Mouse (Mus musculus) ovary, adult 18-20 months (tissue): ENCODE results near the gene Stip1.
"Not testable (repeated sequence)": the region's sequence is repeated elsewhere in the genome, so short reads cannot be mapped to it uniquely, and the experiment has no call there.

Experiments
- DNase-seq: peaks from one replicate; pipeline ENCODE4 v3.0.0; 2022; ENCODE audit warnings: low spot score, mixed read lengths

The Stip1 gene

DNA sequence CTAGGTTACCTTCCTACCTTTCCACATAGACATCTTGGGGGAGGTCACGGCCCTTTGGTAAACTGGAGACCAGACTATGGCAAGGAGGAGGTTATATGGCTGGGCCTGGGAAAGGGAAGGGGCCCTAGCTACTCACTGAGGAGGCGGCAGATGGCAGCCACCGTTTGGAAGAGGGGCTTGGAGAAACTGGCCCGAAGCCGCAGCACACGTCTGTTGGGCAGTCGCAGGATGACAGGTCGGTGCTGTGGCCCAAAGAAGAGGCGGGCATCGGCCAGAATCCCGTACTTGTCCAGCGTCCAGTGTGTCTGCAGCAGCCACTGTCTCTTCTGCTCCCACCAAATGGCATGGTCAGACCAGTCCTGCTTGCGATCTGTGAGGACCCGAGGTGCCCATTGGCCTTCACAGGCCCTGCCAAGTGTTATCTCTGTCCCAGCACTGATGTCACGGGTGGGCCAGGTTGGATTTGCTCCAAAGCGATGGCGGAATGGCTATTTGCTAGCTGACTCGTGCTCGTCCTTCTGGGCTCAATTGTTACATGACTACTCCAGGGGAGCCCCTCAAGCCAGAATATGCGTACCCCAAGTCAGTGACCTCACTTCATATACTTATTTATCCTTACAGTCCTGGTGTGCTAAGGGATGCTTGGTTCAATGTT lies 25.2 kb downstream of the Stip1 start:
- DNase-seq, result no peak

DNA sequence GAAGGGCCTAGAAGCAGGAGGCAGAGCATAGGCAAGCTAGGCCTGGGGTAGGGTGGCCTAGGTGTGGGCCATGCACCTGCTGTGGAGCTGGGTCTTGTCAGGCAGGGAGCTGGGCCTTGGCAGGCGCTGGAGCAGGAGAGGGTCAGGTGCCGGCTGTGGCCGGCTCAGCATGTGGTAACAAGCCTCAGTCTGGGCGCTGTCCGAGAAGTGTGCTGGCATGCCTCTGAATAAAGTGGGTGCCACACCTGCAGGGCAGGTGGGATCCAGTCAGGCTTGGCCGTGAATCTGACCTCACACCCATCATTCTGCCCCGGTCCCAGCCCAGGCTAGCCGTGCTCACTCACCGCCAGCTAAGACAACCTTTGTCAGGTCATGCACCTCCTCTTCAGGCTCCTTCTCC lies 25.8 kb downstream of the Stip1 start:
- DNase-seq, result no peak

DNA sequence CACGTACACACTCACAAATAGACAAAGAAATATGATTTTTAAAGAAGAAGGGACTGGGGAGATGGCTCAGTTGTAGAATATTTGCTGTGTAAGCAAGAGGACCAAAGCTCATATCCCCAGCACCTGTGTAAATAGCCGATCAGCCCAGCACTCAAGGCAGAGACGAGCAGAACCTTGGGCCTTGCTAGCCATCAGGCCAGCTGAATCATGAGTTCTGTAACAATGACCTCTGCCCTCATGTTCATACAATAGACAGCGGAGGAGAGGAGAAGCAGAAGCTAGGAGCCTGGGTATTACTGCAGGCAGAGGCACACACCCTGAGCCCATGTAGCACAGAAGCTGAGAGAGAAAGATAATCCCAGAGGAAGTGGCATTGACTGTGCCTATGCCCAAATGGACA lies 27.3 kb downstream of the Stip1 start:
- DNase-seq, result no peak

DNA sequence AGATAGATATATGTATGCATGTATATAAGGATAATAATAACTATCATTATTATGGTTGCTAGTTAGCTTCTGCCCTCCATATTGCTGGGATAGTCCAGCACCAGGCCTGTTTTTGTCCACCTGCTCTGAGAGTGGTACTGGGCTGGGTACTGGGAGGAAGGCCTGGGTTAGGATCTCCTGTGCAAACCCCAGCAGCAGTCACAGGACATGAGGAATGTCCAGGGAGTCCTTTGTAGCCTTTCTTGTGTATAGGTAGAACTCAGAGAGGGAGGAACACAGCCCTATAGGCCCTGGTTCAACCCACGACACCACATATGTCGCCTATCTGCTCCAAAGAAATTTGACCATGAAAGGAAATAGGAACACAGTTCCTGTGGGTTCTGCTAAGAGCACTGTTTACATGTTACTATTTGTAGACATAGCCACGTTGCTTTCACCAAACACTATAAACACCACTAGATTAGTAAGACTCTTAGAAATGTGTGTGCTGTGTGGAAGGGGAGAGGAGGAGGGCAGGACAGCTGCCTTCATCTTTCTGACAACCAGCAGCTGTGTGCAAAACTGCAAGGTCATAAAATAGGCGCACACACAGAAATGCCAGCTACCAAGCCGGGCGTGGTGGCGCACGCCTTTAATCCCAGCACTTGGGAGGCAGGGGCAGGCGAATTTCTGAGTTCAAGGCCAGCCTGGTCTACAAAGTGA lies 32.7 kb downstream of the Stip1 start:
- DNase-seq, result no peak

DNA sequence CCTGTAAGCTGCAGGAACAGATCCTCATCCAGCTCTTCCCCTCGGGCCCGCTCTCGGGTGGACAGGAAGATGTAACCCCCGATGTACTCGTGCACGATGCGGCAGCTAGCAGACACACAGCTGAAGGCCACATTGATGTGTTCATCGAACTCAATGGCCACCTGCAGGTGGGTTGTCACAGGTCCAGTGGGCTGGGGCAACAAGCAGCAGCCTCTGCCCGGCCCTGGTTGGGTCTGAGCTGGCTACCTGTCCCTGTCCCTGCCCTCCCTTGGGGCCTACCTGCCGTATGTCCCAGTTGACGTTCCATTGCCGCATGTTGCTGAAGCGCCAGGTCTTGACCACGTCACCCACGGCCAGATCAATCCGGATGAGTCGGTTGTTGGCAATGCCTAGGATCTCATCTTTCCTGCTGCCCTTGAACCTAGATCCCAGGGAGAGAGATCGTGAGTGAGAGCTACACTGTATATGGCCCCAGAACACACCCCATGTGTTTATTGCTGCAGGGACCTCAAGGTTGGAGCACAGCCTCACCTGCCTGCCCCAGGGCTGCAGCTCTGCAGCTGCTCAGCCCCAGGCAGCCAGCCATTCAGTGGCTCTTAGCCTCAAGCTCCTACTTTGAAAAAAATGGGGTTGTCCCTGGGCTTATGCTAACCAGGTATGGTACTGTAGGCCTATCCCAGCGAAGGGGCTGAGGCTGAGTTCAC lies 40.3 kb downstream of the Stip1 start:
- DNase-seq, result no peak

DNA sequence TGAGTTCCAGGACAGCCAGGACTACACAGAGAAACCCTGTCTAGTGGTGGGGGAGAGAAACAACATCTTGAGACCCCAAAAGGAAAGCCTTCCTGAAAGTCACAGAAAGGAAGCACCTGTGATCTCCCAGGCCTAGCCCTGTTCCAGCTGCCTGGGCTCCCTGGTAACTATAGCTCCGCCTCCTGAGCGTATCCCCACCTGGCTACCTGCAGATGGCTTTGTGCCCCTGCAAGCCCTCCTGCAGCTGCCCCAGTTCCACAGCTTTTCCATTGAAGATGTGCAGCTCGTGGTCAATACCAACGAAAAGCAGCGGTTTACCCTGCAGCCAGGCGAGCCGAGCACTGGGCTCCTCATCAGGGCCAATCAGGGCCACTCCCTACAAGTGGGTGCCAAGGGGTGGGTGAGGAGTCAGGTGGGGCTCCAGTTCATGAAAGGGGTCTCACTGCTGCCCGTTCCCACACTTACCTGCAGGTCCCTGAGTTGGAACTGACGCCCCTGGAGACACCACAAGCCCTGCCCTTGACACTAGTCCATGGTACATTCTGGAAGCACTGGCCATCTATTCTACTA lies 42.0 kb downstream of the Stip1 start:
- no peak for DNase-seq

DNA sequence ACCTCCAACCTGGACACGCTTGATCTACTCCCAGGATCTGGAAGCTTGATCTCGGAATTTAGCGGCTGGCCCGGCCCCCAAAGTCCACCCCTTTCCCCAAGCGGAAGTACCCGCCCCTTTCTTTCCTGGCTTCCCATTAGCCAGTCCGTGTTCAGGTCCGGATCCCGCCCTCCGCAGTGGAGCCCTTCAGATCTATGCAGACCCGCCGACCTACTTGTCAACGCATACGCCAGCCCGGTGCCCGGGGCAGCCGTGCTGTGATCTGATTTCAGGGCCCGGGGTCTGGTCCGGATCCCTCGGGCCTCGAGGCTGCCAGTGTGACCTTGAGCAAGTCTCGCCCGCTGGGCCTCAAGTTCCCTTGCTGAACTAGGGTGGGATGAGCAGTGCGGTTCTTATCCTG lies 43.8 kb downstream of the Stip1 start, which contains the start of the genes Nudt22 and Trpt1:
Gene Nudt22, minus strand, starts transcription at position 112 of the 400 bp plus-strand sequence.
Gene Trpt1, plus strand, starts transcription at position 126 of the 400 bp plus-strand sequence.
- peak; percentile 82 for DNase-seq

DNA sequence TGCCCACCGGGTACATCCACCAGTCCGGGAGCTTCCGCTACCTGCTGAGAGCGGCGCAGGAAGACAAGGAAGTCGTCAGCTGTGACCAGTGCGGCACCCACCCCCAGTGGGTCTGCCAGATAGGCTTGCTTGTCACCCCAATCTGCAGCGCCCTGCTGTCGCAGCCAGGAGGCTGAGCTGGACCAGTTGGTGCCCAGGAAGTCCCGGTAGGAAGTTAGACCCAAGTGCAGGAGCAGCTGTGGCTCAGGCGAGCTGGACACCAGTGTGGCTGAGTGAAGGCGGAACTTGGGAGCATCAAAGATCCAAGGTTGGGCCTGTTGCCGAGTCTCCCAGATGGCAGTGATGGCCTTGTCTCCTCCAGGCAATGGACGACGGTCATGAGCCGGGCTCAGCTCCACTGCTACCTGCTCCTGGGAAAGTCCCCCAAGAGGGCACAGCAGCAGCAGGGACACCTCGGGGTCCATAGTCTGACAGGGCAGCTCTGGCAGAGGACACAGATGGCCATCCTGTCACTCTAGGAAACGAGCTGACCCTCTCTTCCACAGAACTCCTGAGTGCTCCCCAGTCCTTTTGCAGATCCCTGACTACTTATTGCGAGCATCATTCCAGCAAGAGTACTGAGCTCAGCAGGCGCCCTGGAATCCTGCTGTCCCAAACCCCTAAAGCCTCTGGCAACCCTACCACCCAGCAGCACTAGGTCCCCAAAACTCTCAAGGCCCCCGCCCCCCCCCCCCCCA lies 44.3 kb downstream of the Stip1 start:
- DNase-seq, result no peak

DNA sequence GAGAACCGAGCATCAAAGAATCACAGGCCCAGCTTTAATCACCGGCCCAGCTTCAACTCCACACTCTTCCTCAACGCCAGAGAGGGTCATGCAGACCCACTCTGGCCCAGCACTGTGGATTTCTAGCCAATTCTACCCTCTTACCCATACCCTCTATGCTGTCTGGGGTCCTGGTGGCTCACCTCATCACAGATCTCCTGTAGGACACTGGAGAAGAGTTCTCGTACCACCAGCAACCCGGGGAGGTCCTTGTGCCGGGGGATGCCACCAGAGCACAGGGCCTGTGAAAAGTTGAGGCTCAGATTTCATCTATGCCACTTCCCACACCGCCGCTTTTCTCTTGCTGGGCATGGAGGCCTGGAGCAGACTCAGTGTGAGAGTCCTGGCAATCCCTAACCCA lies 45.3 kb downstream of the Stip1 start:
- DNase-seq, result no peak

DNA sequence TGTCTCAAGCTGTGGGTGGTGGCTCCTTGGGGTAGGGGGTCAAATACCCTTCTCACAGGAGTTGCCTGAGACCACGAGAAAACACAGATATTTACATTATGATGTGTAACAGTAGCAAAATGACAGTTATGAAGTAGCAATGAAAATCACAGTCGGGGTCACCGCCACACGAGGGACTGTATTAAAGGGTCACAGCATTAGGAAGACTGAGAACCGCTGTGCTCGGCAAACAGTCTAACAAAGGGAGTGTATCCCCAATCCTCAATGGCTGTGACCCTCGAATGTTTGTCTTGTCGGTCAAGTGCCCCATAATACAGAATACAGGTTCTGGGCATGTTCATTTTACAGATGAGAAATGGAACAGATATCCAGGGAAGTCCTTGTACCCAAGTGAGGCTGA lies 45.8 kb downstream of the Stip1 start:
- no peak for DNase-seq

DNA sequence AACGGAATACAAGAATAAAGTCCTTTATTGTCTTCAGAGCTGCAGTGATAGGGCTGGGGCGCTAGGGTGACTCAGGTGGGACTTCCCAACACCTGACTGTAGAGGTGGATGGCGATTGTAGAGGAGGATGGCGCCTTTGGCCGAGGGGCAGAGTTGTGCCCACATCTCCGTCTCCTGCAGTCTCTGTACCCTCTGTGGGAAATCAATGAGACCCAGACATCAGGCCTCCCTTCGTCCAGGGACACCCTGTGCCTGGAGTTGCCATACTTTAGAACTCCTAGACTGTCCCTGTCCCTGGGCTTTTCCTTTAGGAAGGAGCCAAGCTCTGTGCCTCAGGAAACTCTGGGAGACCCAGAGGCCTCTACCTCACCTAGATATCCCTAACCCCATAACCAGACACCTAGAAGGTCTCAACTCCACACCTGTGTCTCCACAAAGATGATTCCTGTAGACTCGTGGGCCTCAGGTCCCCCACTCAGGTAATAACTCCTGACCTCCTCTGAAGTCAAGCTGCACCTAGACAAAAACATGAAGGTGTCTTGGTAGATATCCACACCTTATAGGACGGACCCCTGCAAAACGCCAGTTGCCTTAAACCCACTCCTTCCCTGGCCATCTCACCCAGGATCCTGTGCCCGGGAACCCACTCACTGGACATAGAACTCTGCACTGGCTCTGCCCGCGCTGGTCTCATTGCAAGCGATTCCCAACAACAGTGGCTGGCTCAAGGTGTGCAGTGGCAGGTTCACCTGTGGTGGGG lies 46.6 kb downstream of the Stip1 start:
- no peak for DNase-seq

DNA sequence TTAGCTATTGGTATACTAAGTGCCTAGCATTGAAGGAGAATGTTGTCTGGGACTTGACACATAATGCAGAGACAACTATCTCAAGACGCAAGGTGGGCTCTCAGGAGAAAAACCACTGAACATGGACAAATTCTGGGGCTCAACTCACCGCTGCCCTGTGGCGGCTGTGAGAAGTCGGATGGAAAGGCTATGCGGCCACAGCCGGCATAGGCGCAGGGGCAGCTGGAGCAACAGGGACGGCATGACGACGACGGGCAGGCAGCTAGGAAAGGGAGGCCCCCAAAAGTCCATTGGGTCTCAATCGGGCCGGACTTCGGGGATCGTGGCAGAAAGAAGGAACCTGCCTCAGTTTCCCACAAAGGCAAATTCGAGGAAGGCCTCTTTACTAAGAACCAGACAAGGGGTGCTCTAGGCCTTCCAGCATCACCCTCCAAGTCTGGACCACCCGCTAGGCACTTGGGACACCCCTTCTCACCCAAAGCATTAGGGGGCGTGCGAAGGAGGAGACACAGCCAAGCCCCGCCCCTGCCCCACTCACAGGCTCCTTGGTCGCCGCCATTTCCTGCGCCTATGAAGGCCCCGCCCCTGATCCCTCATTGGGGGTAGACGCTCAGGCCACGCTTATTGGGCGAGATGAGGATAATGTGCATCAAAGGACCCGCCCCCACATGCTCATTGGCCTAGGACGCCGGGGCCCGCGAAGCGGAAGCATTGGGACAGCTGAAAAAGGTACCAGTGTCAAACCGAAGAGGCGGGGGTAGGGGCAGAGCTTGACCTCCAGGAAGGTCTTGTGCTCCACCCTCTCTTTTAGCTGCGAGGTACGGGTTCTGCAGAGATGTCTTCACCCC lies 47.5 kb downstream of the Stip1 start, which contains the start of gene Dnajc4:
Gene Dnajc4, minus strand, starts transcription at position 562 of the 848 bp plus-strand sequence.
- DNase-seq, result peak; percentile 95

DNA sequence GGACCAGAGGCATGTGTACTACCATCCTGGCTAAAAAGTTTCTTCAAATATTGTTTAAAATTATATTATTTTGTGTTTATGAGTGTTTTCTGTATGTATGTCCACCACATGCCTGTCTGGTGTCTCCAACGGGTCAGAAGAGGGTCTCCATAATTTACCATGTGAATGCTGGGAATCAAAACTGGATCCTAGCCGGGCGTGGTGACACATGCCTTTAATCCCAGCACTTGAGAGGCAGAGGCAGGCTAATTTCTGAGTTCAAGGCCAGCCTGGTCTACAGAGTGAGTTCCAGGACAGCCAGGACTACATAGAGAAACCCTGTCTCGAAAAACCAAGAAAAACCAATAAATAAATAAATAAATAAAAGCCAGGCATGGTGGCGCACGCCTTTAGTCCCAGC lies 48.6 kb downstream of the Stip1 start:
- DNase-seq, result not testable (repeated sequence)

DNA sequence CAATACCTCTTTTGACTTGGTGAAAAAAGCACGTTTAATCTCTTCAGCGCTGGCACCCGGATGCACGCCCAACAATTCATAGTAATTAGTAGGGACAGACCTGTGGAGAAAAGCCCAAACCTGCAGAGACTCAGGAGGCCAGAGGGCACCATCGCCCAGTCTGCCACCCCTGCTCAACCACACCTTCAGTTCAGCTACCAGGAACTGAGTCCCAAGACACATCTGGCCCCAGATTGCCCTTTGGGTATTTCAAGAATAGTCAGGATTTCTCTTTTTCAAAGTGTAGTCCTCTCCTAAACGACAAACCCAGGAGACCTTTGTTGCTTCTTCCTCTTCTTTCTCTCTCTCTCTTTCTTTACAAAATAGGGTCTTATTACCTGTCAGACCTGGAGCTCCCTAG lies 49.1 kb downstream of the Stip1 start:
- DNase-seq, result no peak

DNA sequence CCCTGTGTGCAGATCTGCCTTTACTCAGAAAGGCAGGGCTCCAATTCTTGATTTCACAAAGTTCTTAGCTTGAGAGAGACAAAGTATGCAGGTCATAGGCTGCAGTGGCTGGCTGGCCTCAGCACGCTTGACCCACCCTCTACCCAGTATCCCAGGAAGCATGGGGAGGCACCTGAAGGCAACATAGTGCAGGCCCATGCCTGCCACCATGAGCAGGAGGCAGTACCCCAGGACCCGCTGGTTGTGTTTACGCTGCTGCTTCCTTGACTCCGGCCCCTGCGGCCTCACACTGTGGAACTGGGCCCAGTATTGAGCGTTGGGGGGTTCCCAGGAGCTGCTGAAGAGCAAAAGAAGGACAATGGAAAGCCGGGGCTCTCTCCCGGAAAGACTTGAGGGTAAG lies 50.5 kb downstream of the Stip1 start:
- no peak for DNase-seq

DNA sequence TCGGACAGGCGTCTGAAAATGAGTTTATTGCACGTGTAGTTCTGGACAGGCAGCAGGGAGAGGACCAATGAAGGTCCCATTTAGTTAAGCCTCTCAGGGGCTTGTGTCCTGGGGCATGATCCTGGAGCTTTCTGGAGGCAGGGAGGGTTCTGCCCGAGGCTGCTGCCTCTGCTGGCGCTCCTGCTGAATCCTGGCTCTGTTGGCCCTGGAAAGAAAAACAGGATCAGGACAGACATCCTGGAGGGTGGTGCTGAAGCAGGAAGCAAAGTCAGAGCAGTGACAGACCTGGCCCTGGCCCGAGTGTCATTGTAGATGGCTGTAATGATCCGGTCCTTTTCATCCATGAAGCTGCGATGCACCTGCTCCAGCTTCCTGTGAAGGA lies 51.9 kb downstream of the Stip1 start:
- no peak for DNase-seq

DNA sequence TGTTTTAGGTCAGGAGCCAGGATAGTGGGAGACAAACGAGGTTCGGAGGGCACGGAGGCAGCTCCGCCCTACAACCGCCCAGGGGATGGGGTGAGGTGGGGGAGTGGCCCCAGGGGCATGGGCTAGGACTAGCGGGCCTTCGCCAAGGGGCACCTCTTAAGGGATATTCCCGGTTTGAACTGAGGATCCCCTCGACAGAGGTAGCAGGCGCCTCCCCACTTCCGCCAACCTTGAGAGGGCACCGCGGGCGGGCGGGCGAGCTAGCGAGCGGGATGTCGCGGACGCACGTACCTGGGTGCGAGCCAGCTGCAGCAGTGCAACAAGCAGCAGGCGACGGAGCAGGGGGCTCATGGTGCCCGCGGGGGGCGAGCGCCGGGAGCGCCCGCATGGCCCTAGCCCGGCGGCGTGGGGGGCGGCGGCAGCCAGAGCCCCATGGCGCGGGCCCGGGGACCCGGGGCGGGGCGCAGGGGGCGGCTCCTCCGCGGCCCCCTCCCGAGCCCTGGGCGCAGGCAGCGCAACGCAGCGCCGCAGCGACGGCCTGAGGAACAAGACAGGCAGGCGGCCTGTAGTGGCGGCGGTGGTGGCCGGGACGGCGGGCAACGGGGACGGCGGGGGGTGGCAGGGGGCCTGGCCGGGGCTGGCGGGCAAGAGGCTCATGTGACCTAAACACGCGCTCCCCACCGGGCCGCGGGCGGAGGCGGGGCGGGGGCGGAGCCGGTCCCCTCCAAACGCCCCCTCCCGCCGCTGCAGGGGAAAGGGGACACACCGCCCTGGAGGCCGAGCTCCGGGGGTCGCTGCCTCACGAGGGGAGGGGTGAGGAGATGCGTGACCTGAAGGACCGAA lies 52.5 kb downstream of the Stip1 start, which contains the start of gene Vegfb:
Gene Vegfb, minus strand, starts transcription at position 591 of the 843 bp plus-strand sequence.
- DNase-seq, result no peak

DNA sequence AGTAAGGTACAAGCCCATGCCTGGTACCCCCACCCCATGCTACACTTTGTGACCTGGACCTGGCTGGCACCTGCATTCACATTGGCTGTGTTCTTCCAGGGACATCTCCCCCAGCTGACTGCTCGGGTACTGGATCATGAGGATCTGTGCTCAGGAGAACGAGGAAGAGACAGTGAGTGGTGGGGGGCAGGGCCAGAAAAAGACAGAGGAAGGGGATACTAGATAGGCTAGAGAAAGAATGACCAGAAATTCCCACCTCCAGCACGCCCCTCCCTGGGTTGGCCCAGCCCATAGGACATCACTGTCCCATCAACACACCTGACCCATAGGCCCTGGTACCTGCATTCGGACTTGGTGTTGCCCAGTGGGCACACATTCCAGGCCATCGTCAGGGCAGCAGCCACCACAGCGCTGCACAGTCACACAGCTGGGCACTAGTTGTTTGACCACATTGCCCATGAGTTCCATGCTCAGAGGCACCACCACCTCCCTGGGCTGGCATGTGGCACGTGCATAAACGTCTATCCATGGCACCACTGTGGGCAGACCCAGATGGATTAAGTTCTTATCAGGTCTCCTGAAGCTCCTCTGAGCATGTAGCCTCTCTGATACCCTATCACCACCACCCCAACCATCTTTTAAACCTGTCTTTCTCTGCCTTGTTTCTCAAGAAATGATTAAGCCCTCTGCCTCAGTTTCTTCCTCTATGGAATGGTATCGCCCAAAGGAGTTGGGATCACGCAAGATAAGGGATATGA lies 53.6 kb downstream of the Stip1 start:
- no peak for DNase-seq

DNA sequence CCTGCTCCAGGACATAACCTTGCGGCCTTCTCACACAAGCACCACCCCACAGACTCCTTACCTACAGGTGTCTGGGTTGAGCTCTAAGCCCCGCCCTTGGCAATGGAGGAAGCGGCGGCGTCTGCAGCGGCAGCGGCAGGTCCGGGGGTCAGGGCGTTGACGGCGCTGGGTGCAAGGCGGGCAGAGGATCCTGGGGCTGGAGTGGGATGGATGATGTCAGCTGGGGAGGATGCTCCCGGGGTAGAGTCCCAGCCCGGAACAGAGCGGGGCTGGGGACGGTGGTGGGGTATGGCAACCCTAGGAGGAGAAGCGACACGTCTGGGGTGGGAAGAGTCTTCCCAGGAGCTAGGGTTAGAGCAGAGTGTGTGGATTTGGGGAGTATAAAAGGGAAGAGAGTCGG lies 54.5 kb downstream of the Stip1 start:
- no peak for DNase-seq
